Mouse (Mus musculus): ENCODE data around the gene Ttc19. TPM values are rescaled to one million over a fixed set of nuclear protein-coding genes. Genes with fewer than 3 reads are reported as not detected.
"Not testable (repeated sequence)": the region's sequence is repeated elsewhere in the genome, so short reads cannot be mapped to it uniquely, and the experiment has no call there.

The Ttc19 gene
- total RNA-seq, 2 experiments from 2014 or later, result 37.4 to 50.1 TPM

DNA sequence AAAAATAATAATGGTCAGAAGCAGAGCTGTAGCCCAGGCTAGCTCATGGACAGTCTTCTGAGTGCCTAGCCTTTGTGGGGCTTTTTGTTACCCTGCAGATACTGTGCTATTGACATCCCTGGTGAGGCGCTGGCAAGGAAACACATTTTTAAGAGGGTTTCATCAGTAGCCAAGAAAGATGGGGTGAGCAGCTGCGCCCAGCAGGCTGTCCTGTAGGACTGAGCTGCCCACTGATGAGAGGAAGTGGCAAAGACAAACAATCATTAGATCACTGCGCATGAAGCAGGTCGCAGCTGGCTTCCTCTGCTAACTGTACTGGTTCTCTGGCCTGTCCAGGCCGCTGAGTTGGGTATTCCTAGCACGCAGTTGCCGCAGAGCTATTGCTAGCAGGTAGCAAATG lies 17.7 kb upstream of the Ttc19 start:
- no peak for TF ChIP-seq CTCF (IDR thresholded peaks at IDR 0.05)
- intact Hi-C loops (cut with DNase I), result no loop called here
- Histone ChIP-seq H3K27ac (no peak overlapping the region), H3K4me3 (no peak overlapping the region)
- peak; percentile 7 for DNase-seq

DNA sequence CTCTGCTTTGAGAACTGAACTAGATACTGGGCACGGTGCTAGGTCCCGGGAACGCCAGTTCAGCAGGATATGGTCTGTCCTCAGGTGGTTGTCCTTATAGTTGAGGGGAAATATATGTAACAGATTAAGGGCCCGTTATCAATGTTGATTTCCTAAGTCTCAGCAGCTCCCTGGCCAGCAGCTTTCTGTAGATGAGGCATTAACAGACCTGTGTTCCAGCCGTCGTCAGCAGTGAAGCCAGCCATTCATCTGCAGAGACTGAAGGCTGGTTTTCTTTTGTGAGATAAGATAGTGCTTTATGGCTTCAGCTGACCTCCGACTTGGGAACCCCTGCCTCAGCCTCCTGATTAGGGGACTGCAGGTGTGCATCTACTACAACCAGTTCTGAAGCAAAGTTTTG lies 17.3 kb upstream of the Ttc19 start:
- TF ChIP-seq CTCF (IDR thresholded peaks at IDR 0.05), result no peak
- H3K4me3 ChIP-seq, result no peak overlapping the region
- no peak for DNase-seq
- H3K27ac ChIP-seq, result no peak overlapping the region
- intact Hi-C loops (cut with DNase I), result no loop called here

DNA sequence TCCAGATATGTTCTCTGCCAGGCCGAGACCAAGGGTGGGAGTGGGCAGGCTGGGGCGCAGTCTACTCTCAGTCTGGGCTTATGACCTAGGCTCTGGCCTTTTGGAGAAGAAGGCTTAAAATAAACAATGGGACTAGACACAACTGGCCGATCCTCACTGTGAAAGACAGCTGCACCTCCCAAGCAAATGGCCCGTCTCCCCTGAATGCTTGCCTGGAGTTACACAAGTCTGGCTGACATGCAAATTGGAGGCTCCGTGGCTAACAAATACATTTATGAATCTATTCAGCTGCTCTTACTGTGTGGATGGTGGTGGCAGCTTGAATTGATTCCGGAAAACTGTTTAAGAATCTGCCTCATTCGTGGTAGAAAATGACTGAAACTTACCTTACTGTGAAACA lies 15.6 kb upstream of the Ttc19 start:
- H3K27ac ChIP-seq, result no peak overlapping the region
- DNase-seq, result no peak
- no peak overlapping the region for H3K4me3 ChIP-seq
- TF ChIP-seq CTCF (IDR thresholded peaks at IDR 0.05), result no peak
- intact Hi-C loops (cut with DNase I), result no loop called here

DNA sequence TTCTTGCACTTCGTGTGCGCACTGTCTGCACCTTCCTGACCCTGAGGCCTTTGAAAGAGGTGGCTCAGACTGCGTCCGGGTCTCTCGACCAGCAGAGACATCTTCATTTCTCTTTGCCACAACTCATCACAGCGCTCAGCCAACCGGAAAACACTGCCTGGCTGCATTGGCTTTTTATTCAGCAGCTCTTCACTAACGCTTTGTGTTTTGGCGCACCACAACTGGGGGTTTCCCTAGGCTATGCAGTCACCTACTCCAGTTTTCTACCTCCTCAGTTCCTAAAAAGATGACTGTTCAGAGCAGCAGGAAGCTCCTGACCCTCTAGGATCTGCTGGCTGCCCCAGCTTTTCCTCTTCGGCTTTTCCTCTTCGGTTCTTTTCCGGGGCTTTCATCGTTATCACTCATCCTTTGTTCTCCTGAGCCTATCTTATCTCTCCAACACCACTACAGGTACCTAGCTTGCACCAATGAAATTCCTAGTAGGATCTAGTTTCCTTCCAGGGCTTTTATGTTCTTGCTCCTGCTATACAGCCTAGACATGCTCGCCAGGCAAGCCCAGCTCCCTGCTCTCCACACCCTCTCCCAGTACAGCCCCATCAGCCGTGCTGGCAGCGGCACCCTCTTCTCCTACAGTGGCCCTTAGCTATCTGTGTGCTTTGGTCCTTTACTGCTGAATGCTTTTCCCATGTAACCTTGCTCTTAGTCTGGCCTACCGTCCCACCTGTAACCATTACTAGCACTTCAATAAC lies 14.6 kb upstream of the Ttc19 start:
- Histone ChIP-seq H3K27ac (no peak overlapping the region), H3K4me3 (no peak overlapping the region)
- DNase-seq, result no peak
- no peak for TF ChIP-seq CTCF (IDR thresholded peaks at IDR 0.05)
- intact Hi-C loops (cut with DNase I), result no loop called here

DNA sequence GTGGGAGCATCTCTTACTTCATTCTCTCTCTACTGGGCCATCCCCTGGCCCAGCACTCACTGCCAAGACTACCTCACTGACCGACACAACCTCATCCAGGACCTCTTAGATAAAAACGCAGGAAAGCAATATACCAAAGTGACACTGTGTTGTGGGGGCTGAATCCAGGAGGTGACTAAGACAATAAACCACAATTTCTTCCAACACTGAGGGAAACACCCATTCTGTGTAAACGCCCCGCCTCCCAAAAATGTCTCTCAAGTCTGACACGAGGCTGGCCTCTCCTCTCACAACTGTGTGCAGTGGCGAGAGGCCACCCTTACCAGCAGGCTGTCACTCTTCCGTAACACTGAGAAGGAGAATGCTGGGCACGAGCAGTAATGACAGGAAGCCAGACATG lies 12.9 kb upstream of the Ttc19 start:
- Histone ChIP-seq H3K4me3 (no peak overlapping the region), H3K27ac (no peak overlapping the region)
- no peak for TF ChIP-seq CTCF (IDR thresholded peaks at IDR 0.05)
- intact Hi-C loops (cut with DNase I), result no loop called here
- DNase-seq, result peak; percentile 1

DNA sequence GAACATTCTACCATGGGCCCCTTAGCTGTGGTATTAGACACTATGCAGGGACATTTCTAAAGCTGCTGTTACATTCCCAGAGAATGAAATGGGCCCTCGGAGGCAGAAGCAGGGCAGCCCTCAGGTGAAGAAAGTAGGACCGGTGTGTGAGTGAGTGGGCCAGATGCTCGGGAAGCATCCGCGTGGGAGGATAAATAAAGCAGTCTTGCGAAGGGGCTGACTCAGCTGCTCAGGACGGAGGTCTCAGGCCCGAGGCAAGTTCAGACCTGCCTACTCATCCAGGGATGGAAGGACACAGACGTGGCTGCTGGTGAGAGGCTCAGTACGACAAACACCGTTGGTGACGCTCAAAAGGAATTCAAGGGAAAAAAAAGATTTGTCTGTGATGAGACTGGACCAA lies 12.2 kb upstream of the Ttc19 start:
- TF ChIP-seq CTCF (IDR thresholded peaks at IDR 0.05), result no peak
- Histone ChIP-seq H3K27ac (no peak overlapping the region), H3K4me3 (no peak overlapping the region)
- DNase-seq, result peak; percentile 7
- intact Hi-C loops (cut with DNase I), result no loop called here

DNA sequence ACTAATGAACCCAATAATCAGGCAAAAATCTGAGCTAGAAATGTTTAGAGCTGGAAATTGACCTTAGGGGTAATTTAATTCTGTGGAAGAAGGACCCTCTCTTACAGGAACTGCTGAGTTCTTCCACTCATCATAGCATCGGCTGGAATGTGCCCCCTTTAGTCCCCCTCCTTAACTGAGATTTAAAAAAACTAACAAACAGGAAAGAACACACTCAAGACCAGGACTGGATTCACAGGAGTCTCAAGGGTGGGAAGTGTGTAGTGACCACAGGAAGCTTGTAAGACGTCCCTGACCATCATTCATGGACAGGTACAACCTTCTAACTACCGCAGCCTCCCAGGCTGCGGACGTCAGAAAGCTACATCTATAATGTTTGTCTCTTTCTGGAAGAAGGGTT lies 10.4 kb upstream of the Ttc19 start:
- intact Hi-C loops (cut with DNase I), result no loop called here
- no peak for DNase-seq
- no peak overlapping the region for H3K4me3 ChIP-seq
- no peak for TF ChIP-seq CTCF (IDR thresholded peaks at IDR 0.05)
- no peak overlapping the region for H3K27ac ChIP-seq

DNA sequence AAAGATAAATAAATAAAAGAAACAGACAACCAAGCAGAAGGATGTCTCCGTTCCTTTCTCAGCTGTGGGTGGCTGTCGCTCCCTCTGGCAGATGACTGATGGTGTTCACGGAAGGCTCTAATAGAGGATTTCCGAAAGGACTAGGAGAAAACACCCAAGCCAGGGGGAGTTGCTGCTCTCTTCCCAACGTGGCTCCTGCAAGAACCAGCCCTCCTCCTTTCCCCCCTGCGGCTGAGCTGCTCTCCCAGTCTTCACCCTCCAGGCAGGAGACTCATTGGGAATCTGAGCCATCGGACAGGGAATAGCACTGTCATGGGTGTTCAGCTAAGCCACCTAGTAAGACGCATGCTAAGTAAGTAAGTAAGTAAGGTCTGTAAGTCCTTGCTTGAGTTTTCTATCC lies 4.2 kb upstream of the Ttc19 start:
- H3K4me3 ChIP-seq, result no peak overlapping the region
- TF ChIP-seq CTCF (IDR thresholded peaks at IDR 0.05), result no peak
- H3K27ac ChIP-seq, result no peak overlapping the region
- intact Hi-C loops (cut with DNase I), result no loop called here
- no peak for DNase-seq

DNA sequence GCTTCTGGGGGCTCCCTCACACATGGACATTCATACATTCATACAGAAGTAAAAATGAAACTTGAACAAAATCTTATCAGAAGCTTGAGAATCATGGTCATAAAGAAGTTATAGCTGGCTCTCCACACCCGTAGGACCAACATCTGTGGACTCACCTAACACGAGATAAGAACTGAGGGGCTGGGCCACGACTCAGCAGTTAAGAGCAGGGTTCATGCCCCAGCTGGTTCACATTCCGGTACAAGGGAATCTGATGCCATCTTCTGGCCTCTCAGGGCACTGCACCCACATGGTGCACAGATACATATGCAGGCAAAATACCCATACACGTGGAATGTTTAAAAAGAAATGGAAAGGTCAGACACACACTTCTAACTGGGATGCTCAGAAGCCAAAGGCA lies 3.2 kb upstream of the Ttc19 start:
- H3K27ac ChIP-seq, result no peak overlapping the region
- peak; percentile 65 for TF ChIP-seq CTCF (IDR thresholded peaks at IDR 0.05)
- intact Hi-C loops (cut with DNase I), result no loop called here
- DNase-seq, result peak; percentile 59
- H3K4me3 ChIP-seq, result no peak overlapping the region

DNA sequence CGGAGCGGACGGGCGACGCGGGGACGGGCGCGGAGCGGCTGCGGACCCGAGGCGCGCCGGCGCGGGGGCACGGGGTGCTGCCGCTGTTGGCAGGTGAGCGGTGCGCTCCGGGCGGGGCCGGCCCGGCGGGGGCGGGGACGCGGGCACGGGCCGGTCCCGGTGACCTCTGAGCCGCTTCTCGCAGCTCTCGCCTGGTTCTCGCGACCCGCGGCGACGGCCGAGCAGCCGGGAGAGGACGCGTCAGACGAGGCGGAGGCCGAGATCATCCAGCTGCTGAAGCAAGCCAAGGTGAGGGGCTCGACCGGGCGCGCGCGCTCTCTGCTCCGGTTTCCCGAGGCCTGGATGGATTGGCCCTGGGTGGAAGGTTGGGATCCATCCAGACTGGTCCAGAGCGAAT lies 326 bp downstream of the Ttc19 start:
- Histone ChIP-seq H3K4me3 (peak overlapping the region; percentile 82), H3K27ac (peak overlapping the region; percentile 91)
- DNase-seq, result peak; percentile 90
- intact Hi-C loops (cut with DNase I), result loop anchor here (5.0 kb wide), 1 partner anchor 349 kb away; the partner anchor contains the start of gene Akap10
- TF ChIP-seq CTCF (IDR thresholded peaks at IDR 0.05), result no peak

DNA sequence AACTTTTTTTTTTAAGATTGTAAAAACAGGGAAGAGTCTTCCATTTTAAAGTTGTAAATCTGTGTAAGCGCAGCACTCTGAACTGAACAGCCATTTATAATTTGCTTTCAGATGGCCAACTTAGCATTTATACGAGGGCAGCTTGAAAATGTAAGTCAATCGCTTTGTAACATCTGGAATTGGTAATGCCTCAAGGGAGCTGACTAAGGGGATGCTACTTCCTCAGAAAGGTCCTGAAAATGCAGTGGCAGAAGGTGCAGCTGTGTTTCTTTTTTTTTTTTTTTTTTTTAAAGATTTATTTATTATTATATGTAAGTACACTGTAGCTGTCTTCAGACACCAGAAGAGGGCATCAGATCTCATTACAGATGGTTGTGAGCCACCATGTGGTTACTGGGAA lies 2.7 kb downstream of the Ttc19 start:
- not testable (repeated sequence) for H3K4me3 ChIP-seq, H3K27ac ChIP-seq, DNase-seq
- intact Hi-C loops (cut with DNase I), result loop anchor here (5.0 kb wide), 1 partner anchor 352 kb away; the partner anchor contains the start of gene Akap10

DNA sequence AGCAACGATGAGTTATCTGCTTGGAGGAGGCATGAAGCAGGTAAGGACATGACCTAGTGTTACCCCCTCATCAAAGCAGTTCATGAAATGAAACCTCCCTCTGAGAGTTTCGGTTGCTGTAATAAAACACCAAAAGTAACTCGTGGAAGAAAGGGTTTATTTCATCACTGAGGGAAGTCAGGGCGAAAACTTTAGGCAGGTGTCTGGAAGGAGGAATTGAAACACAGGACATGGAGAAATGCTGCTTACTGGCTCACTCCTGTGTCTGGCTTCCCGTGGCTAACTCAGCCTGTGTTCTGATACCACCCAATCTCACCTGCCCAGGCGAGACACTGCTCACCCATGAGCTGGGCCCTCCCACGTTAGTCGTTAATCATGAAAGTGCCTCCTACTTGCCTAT lies 3.7 kb downstream of the Ttc19 start:
- TF ChIP-seq CTCF (IDR thresholded peaks at IDR 0.05), result no peak
- Histone ChIP-seq H3K4me3 (no peak overlapping the region), H3K27ac (no peak overlapping the region)
- DNase-seq, result no peak
- intact Hi-C loops (cut with DNase I), result no loop called here

DNA sequence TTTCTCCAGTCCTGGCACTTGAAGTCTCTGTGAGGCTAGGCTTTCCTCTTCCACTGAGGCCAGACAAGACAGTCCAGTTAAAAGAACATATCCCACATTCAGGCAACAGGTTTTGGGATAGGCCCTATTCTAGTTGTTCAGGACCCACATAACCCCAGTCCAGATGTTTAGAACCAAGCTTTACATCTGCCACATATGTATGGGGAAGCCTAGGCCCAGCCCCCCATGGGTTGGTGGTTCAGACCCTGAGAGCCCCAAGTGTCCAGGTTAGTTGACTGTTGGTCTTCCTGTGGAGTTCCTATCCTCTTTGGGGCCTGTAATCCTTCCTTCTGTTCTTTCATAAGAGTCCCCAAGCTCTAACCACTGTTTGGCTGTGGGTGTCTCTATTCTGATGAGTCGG lies 6.4 kb downstream of the Ttc19 start:
- DNase-seq, result no peak
- intact Hi-C loops (cut with DNase I), result no loop called here
- H3K4me3 ChIP-seq, result no peak overlapping the region
- H3K27ac ChIP-seq, result no peak overlapping the region
- no peak for TF ChIP-seq CTCF (IDR thresholded peaks at IDR 0.05)

DNA sequence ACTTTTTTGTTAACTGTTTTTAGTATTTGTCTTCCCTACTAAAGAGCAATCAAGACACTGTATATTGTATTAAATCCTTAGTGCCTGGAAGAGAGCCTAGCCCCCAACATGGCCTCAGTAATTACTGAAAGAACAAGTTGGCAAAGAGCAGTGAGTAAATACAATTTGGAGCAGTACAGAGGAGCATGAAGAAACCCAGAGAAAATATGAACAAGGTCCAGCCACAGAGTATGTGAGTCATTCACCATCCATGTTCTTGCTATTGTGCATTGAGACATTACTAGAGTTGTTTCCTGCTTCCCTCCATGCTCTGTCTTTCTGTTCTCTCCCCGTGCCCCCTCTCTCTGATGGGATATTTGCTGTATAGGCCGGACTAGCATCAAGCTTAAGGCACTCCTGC lies 12.8 kb downstream of the Ttc19 start:
- Histone ChIP-seq H3K4me3 (no peak overlapping the region), H3K27ac (no peak overlapping the region)
- DNase-seq, result no peak
- no peak for TF ChIP-seq CTCF (IDR thresholded peaks at IDR 0.05)
- intact Hi-C loops (cut with DNase I), result no loop called here

Measured in gastrocnemius, adult 2 months (tissue).